Mouse (Mus musculus) cortical plate, adult 2 months (tissue): ENCODE measurements around the gene Slc44a3.

Experiments
- CTCF ChIP-seq: fragments of 200-500 bp; IDR thresholded peaks from 2 replicates; pipeline ENCODE4 v1.5.1; 2011; ENCODE audit warnings: mild to moderate bottlenecking, control low read depth, low read length; ENCODE audit not compliant: insufficient read depth; ENCODE audit errors: extremely low read depth
- POLR2A ChIP-seq: fragments of 200-500 bp; IDR thresholded peaks from 2 replicates; pipeline ENCODE4 v1.6.1; 2011; ENCODE audit warnings: mild to moderate bottlenecking, low read length, control low read depth; ENCODE audit not compliant: insufficient read depth; ENCODE audit errors: extremely low read depth

GRCm38 (mm10) chr3:121547851-121548624 lies 15.8 kb upstream of the Slc44a3 start:
- TF ChIP-seq CTCF (no peak), POLR2A (no peak)
